Comparison of ENCODE assay signal across 10 mouse cellular contexts in genomic region chr14:86678179-86678780, GRCm38 (mm10).
DNase-seq lines count a peak whose midpoint lies in the region; ATAC-seq lines count a peak whose summit lies in the region.
"Had no signal": no experiment of that assay in that cellular context is flagged by ENCODE, and none has a peak within 500 bp of the region (broad histone marks: within the 10 kb centered on the region; RNA-seq: fewer than 3 reads in every experiment).

No protein-coding gene starts in this region.

- H3K9me3 ChIP-seq in forebrain, embryonic 12.5 days, result no peaks in the 10 kb centered on the region
- H3K9me3 ChIP-seq in forebrain, embryonic 15.5 days, result no peaks in the 10 kb centered on the region
- H3K9me3 ChIP-seq: kidney, embryonic 15.5 days; liver, embryonic 15.5 days had no signal

- no peaks in the 10 kb centered on the region for H3K36me3 ChIP-seq in forebrain, embryonic 12.5 days (replicated peaks)
- H3K36me3 ChIP-seq in forebrain, embryonic 15.5 days, result no peaks in the 10 kb centered on the region
- H3K36me3 ChIP-seq: kidney, embryonic 15.5 days; liver, embryonic 15.5 days had no signal

- no peak overlapping the region for H3K4me2 ChIP-seq in forebrain, embryonic 12.5 days
- no peak overlapping the region for H3K4me2 ChIP-seq in forebrain, embryonic 15.5 days (replicated peaks)
- H3K4me2 ChIP-seq: kidney, embryonic 15.5 days; liver, embryonic 15.5 days had no signal

- no peak overlapping the region for H3K27ac ChIP-seq in forebrain, embryonic 12.5 days
- no peak overlapping the region for H3K27ac ChIP-seq in forebrain, embryonic 15.5 days (replicated peaks)
- H3K27ac ChIP-seq: kidney, embryonic 15.5 days; liver, embryonic 15.5 days had no signal

- no peak overlapping the region for H3K4me3 ChIP-seq in forebrain, embryonic 12.5 days (replicated peaks)
- no peak overlapping the region for H3K4me3 ChIP-seq in forebrain, embryonic 15.5 days
- H3K4me3 ChIP-seq: kidney, embryonic 15.5 days; liver, embryonic 15.5 days had no signal

- peak; percentile 55; the same call in 1 of the 2 replicates for ATAC-seq in forebrain, embryonic 12.5 days (ENCODE audit: low FRiP score)
- no peak; the same call in 1 of the 2 replicates for ATAC-seq in forebrain, embryonic 15.5 days (replicated peaks)

- no peaks in the 10 kb centered on the region for H3K27me3 ChIP-seq in forebrain, embryonic 12.5 days
- no peaks in the 10 kb centered on the region for H3K27me3 ChIP-seq in forebrain, embryonic 15.5 days
- H3K27me3 ChIP-seq: kidney, embryonic 15.5 days; liver, embryonic 15.5 days had no signal

- H3K4me1 ChIP-seq in forebrain, embryonic 12.5 days, result peaks cover 9% of the 10 kb centered on the region; the same call in 1 of the 2 replicates
- H3K4me1 ChIP-seq in forebrain, embryonic 15.5 days, result peaks cover 16% of the 10 kb centered on the region
- H3K4me1 ChIP-seq: kidney, embryonic 15.5 days; liver, embryonic 15.5 days had no signal

- 64% methylated on average over 5 of the region's 5 CpGs for WGBS in forebrain, embryonic 12.5 days
- 53% methylated on average over 5 of the region's 5 CpGs for WGBS in forebrain, embryonic 15.5 days

- DNase-seq in lung, postnatal 36 days, result peak; percentile 10
- no peak for DNase-seq in lung, postnatal 14 days
- DNase-seq in c-Kit-positive CD71-positive TER-119-positive erythroid progenitor cells, embryonic 14.5 days (ENCODE audit: low spot score), result peak; percentile 2
- peak; percentile 54 for DNase-seq in naive thymus-derived CD4-positive, alpha-beta T cell, adult 2 months (ENCODE audit: low read depth)
- DNase-seq in adrenal gland, adult 2 months, result no peak
- DNase-seq in adrenal gland, adult 18-20 months (ENCODE audit: low spot score in 2 of 2), result no peak

- H3K9ac ChIP-seq in forebrain, embryonic 12.5 days, result no peak overlapping the region
- H3K9ac ChIP-seq in forebrain, embryonic 15.5 days (replicated peaks), result no peak overlapping the region
- H3K9ac ChIP-seq: kidney, embryonic 15.5 days; liver, embryonic 15.5 days had no signal

Comparison
In these comparisons a context has a peak if more than half of its experiments do, and no peak if none do; other contexts are left out.
1. DNase-seq: peak in lung, postnatal 36 days (single experiment), c-Kit-positive CD71-positive TER-119-positive erythroid progenitor cells, embryonic 14.5 days (single experiment) and naive thymus-derived CD4-positive, alpha-beta T cell, adult 2 months (single experiment); none in lung, postnatal 14 days (single experiment), adrenal gland, adult 2 months (single experiment) and adrenal gland, adult 18-20 months (0 of 2).